Mouse (Mus musculus) bone marrow macrophage, adult 2 months (primary cell): ENCODE measurements around the gene Rpap3.

Source experiments
- CTCF ChIP-seq: IDR thresholded peaks from 2 replicates; pipeline ENCODE4 v1.5.1; 2012; ENCODE audit warnings: low read depth, mild to moderate bottlenecking, low read length, moderate library complexity
- POLR2A ChIP-seq: IDR thresholded peaks from 2 replicates; pipeline ENCODE4 v1.6.1; 2012; ENCODE audit warnings: mild to moderate bottlenecking, low read depth, low read length, borderline replicate concordance

- TF ChIP-seq CTCF (no peak), POLR2A (no peak)
Observed at GRCm38 (mm10) chr15:97726310-97726709, 20.7 kb upstream of the Rpap3 start.
